Mouse (Mus musculus) embryonic facial prominence, embryonic 13.5 days (tissue): ENCODE data around the gene Babam2. TPM values are rescaled to one million over a fixed set of nuclear protein-coding genes. Genes with fewer than 3 reads are reported as not detected.

Source experiments
- ATAC-seq: fragments of 200-750 bp; cut with Nextera tagmentation; 2 replicates; pipeline ENCODE4 v1.8.0; 2017; ENCODE audit warnings: low read depth; ENCODE audit not compliant: insufficient number of reproducible peaks, insufficient read depth, low FRiP score, low TSS enrichment
- H3K27ac ChIP-seq: fragments of 300-500 bp; sonication (generic); 2 replicates; pipeline ENCODE4 v1.5.1; 2015; ENCODE audit warnings: moderate library complexity, mild to moderate bottlenecking, inconsistent platforms
- H3K27me3 ChIP-seq: fragments of 300-500 bp; sonication (generic); 2 replicates; pipeline ENCODE4 v1.6.1; 2015; ENCODE audit warnings: mild to moderate bottlenecking, inconsistent platforms
- H3K36me3 ChIP-seq: fragments of 300-500 bp; sonication (generic); 2 replicates; pipeline ENCODE4 v1.6.1; 2015; ENCODE audit warnings: mild to moderate bottlenecking, inconsistent platforms
- H3K4me1 ChIP-seq: fragments of 300-500 bp; sonication (generic); 2 replicates; pipeline ENCODE4 v1.6.1; 2015; ENCODE audit warnings: inconsistent platforms
- H3K4me2 ChIP-seq: fragments of 300-500 bp; sonication (generic); 2 replicates; pipeline ENCODE4 v1.6.1; 2015; ENCODE audit warnings: moderate library complexity, mild to moderate bottlenecking, inconsistent platforms
- H3K4me3 ChIP-seq: fragments of 300-500 bp; sonication (generic); 2 replicates; pipeline ENCODE4 v1.5.1; 2015; ENCODE audit warnings: mild to moderate bottlenecking, inconsistent platforms
- H3K9ac ChIP-seq: fragments of 300-500 bp; sonication (generic); 2 replicates; pipeline ENCODE4 v1.6.1; 2015; ENCODE audit warnings: mild to moderate bottlenecking, inconsistent platforms
- H3K9me3 ChIP-seq: fragments of 300-500 bp; sonication (generic); 2 replicates; pipeline ENCODE4 v1.6.1; 2016; ENCODE audit warnings: inconsistent platforms
- WGBS: fragments of 180-500 bp; shearing (Covaris S2); methylation state at CpG from one replicate; pipeline ENCODE4 v1.1.7; 2015; ENCODE audit warnings: mixed read lengths; 5-methylcytosine and 5-hydroxymethylcytosine counted together
- polyA plus RNA-seq: library from polyadenylated mRNA; unstranded; fragments of >200 nt; fragmentation: Nextera tagmentation; extraction: Ambion mirVana; gene quantifications from 2 replicates; pipeline ENCODE4 v1.2.1, GENCODE M21; 2015

Gene Babam2
- polyA plus RNA-seq, 1 experiment from 2014 or later = 50.1 TPM

- Histone ChIP-seq H3K27ac (no peak overlapping the region), H3K36me3 (no peaks in the 10 kb centered on the region), H3K9ac (no peak overlapping the region), H3K27me3 (no peaks in the 10 kb centered on the region), H3K4me3 (no peak overlapping the region), H3K9me3 (no peaks in the 10 kb centered on the region), H3K4me2 (no peak overlapping the region), H3K4me1 (0 out of 2 replicates have a peak, but pooled peaks cover 2% of the 10 kb centered on the region)
- WGBS = 81% methylated on average over 4 of the region's 4 CpGs
- ATAC-seq = no peak
Measured at GRCm38 (mm10) chr5:31715486-31716150, 18.1 kb downstream of the Babam2 start.

- no peak overlapping the region for H3K9ac ChIP-seq
- no peaks in the 10 kb centered on the region for H3K4me1 ChIP-seq
- no peaks in the 10 kb centered on the region for H3K9me3 ChIP-seq
- H3K4me2 ChIP-seq = no peak overlapping the region
- no peak overlapping the region for H3K4me3 ChIP-seq
- 68% methylated on average over 6 of the region's 6 CpGs for WGBS
- H3K36me3 ChIP-seq = no peaks in the 10 kb centered on the region
- H3K27me3 ChIP-seq = no peaks in the 10 kb centered on the region
- H3K27ac ChIP-seq = no peak overlapping the region
- no peak for ATAC-seq
Measured at GRCm38 (mm10) chr5:31724519-31724918, 27.0 kb downstream of the Babam2 start.

GRCm38 (mm10) chr5:31725885-31726284, 28.4 kb downstream of the Babam2 start:
- H3K4me1 ChIP-seq = no peaks in the 10 kb centered on the region
- H3K36me3 ChIP-seq = no peaks in the 10 kb centered on the region
- no peak overlapping the region for H3K9ac ChIP-seq
- H3K4me3 ChIP-seq = no peak overlapping the region
- no peak overlapping the region for H3K27ac ChIP-seq
- ATAC-seq = no peak
- no peak overlapping the region for H3K4me2 ChIP-seq
- H3K27me3 ChIP-seq = no peaks in the 10 kb centered on the region
- no peaks in the 10 kb centered on the region for H3K9me3 ChIP-seq
- 86% methylated on average over 2 of the region's 2 CpGs for WGBS

GRCm38 (mm10) chr5:31727456-31727855, 30.0 kb downstream of the Babam2 start:
- Histone ChIP-seq H3K27me3 (no peaks in the 10 kb centered on the region), H3K9me3 (no peaks in the 10 kb centered on the region), H3K27ac (no peak overlapping the region), H3K9ac (no peak overlapping the region), H3K4me2 (no peak overlapping the region), H3K4me1 (no peaks in the 10 kb centered on the region), H3K36me3 (no peaks in the 10 kb centered on the region), H3K4me3 (no peak overlapping the region)
- no peak for ATAC-seq
- WGBS = 84% methylated on average over 5 of the region's 5 CpGs

GRCm38 (mm10) chr5:31732644-31733338, 35.3 kb downstream of the Babam2 start:
- no peak for ATAC-seq
- no peak overlapping the region for H3K4me2 ChIP-seq
- no peaks in the 10 kb centered on the region for H3K27me3 ChIP-seq
- 33% methylated on average over 3 of the region's 3 CpGs for WGBS
- no peak overlapping the region for H3K9ac ChIP-seq
- H3K27ac ChIP-seq = no peak overlapping the region
- H3K36me3 ChIP-seq = no peaks in the 10 kb centered on the region
- no peak overlapping the region for H3K4me3 ChIP-seq
- no peaks in the 10 kb centered on the region for H3K4me1 ChIP-seq
- no peaks in the 10 kb centered on the region for H3K9me3 ChIP-seq

DNA sequence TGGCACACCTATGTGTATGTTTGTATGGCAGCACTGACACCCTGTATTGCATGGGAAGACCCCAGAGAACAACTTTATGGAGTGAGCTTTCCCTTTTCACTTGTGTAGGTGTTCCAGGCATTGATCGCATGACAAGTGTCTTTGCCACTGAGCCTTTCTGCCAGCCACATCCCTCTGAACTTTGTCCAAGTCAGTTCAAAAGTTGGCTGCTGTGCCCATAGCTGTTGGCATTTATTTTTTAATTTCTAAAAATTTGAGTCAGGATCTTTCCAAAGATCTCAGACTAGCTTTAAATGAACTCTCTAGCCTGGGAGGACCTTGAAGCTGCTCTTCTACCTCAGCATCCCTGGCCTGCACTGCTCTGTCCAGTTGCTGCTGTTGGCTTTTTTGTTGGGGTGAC, 44.4 kb downstream of the Babam2 start:
- H3K27ac ChIP-seq = no peak overlapping the region
- H3K9ac ChIP-seq = no peak overlapping the region
- 0 out of 2 replicates have a peak, but pooled peaks cover 2% of the 10 kb centered on the region for H3K4me1 ChIP-seq
- WGBS = 98% methylated on average over 1 of the region's 1 CpGs
- H3K9me3 ChIP-seq = no peaks in the 10 kb centered on the region
- no peak overlapping the region for H3K4me3 ChIP-seq
- H3K36me3 ChIP-seq = no peaks in the 10 kb centered on the region
- no peak for ATAC-seq
- H3K4me2 ChIP-seq = no peak overlapping the region
- no peaks in the 10 kb centered on the region for H3K27me3 ChIP-seq

- Histone ChIP-seq H3K27ac (no peak overlapping the region), H3K4me1 (0 out of 2 replicates have a peak, but pooled peaks cover 2% of the 10 kb centered on the region), H3K4me2 (no peak overlapping the region), H3K4me3 (no peak overlapping the region), H3K9ac (no peak overlapping the region), H3K9me3 (no peaks in the 10 kb centered on the region), H3K36me3 (no peaks in the 10 kb centered on the region), H3K27me3 (no peaks in the 10 kb centered on the region)
- WGBS = 63% methylated on average over 4 of the region's 4 CpGs
- ATAC-seq = no peak
Measured at GRCm38 (mm10) chr5:31742521-31743031, 45.1 kb downstream of the Babam2 start.

DNA sequence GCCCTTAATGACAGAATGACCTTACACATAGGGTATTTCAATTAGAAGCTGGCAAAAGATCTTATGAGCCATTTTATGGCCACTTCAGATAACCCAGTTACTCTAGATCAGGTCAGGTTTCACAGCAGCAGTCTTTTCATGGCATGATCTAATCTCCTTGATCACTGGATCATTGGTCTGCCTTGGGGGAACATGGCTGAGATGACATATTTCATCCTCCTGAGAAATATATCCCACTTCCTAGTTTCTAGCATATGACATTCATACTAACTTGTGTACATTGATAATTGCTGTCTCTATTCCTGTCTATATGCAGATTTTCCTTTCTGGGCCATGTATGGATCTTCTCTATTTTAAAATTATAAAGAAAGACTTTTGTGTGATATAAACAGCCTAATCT, 51.9 kb downstream of the Babam2 start:
- H3K27me3 ChIP-seq = no peaks in the 10 kb centered on the region
- H3K27ac ChIP-seq = no peak overlapping the region
- H3K9me3 ChIP-seq = no peaks in the 10 kb centered on the region
- no peak overlapping the region for H3K9ac ChIP-seq
- H3K36me3 ChIP-seq = no peaks in the 10 kb centered on the region
- H3K4me1 ChIP-seq = 0 out of 2 replicates have a peak, but pooled peaks cover 2% of the 10 kb centered on the region
- no peak for ATAC-seq
- no peak overlapping the region for H3K4me3 ChIP-seq
- H3K4me2 ChIP-seq = no peak overlapping the region

DNA sequence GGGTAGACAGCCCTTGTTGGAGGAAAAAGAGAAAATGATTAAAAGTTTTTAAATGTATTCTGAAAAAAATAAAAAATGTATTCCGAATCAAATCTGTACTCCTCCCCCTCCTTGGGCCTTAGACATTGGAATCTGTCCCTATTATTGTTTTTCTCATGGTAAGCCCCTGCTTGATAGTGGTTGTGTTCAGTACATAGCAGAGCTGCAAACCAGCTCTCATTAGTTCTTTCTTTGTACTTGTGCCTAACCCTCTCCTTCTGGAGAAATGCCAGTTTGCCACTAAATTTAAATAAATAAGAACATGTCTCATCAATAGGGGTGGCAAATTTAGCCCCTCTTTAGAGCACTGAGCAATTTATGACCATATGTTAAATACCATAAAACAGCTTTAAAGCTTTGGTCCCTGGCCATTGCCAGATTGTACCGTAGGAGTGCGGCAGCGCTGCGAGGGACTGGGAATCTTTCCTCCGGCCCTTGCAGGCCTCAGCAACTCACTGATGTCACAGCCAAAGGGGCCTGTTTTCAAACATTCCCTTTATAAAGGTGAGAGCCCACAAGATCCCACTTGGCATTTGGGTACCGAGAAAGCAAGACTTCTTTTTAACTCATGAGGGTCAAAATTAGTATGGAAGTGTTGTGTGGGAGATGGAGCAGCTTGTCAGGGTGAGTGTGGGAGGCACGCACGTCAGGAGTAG, 52.9 kb downstream of the Babam2 start:
- Histone ChIP-seq H3K4me2 (no peak overlapping the region), H3K9me3 (no peaks in the 10 kb centered on the region), H3K4me1 (0 out of 2 replicates have a peak, but pooled peaks cover 2% of the 10 kb centered on the region), H3K4me3 (no peak overlapping the region), H3K9ac (no peak overlapping the region), H3K27ac (no peak overlapping the region), H3K27me3 (no peaks in the 10 kb centered on the region), H3K36me3 (no peaks in the 10 kb centered on the region)
- no peak for ATAC-seq
- WGBS = 86% methylated on average over 9 of the region's 9 CpGs

- Histone ChIP-seq H3K27me3 (no peaks in the 10 kb centered on the region), H3K9ac (no peak overlapping the region), H3K4me2 (no peak overlapping the region), H3K4me1 (no peaks in the 10 kb centered on the region), H3K4me3 (no peak overlapping the region), H3K36me3 (no peaks in the 10 kb centered on the region), H3K27ac (no peak overlapping the region), H3K9me3 (no peaks in the 10 kb centered on the region)
- no peak for ATAC-seq
- WGBS = 88% methylated on average over 4 of the region's 4 CpGs
Measured at GRCm38 (mm10) chr5:31750955-31751354, 53.5 kb downstream of the Babam2 start.

- WGBS = 83% methylated on average over 1 of the region's 1 CpGs
- ATAC-seq = no peak
- no peaks in the 10 kb centered on the region for H3K27me3 ChIP-seq
Measured at GRCm38 (mm10) chr5:31754634-31755033, 57.1 kb downstream of the Babam2 start.

More at GRCm38 (mm10) chr5:31754634-31755033, 57.1 kb downstream of the Babam2 start:
- Histone ChIP-seq H3K4me3 (no peak overlapping the region), H3K4me1 (no peaks in the 10 kb centered on the region), H3K9ac (no peak overlapping the region), H3K9me3 (peaks cover 6% of the 10 kb centered on the region; the same call in 1 of the 2 replicates), H3K4me2 (no peak overlapping the region), H3K27ac (no peak overlapping the region), H3K36me3 (no peaks in the 10 kb centered on the region)
